26 mouse cellular contexts compared by ENCODE assay signal in the genomic region with DNA sequence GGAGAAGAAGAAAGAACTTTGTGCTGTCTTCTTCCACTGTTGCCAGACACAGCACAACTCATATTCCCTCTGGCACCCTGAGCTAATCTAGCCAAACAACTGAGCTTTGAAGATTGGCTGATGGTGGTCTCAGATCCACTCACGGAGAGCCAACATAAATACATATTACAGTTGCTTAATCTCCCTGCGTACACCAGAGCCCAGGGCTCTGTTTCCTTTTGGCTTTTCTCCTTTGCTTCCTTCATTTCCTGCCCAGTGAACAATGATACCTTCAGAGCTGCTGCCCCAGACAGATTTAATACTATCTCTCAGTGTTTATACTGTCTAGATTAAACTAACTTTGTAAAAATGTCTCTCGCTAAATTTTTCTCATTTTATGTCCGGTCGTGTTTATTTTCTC.
A peak's percentile ranks its signal among the peaks of the same experiment; 100 is the strongest.
DNase-seq lines count a peak whose midpoint lies in the region; ATAC-seq and TF ChIP-seq lines count a peak whose summit lies in the region.
"Had no signal": no experiment of that assay in that cellular context is flagged by ENCODE, and none has a peak within 500 bp of the region (broad histone marks: within the 10 kb centered on the region; RNA-seq: fewer than 3 reads in every experiment).

No protein-coding gene starts in this region.

- peaks cover 13% of the 10 kb centered on the region for H3K4me1 ChIP-seq in heart, embryonic 12.5 days (replicated peaks)
- H3K4me1 ChIP-seq in heart, adult 2 months (ENCODE audit: control insufficient read depth, insufficient read depth, low read length), result no peaks in the 10 kb centered on the region
- peaks cover 4% of the 10 kb centered on the region; the same call in 1 of the 2 replicates for H3K4me1 ChIP-seq in heart, embryonic 16.5 days (ENCODE audit: control insufficient read depth, insufficient read depth, low read length)
- peaks cover 14% of the 10 kb centered on the region; the same call in 1 of the 2 replicates for H3K4me1 ChIP-seq in lung, embryonic 15.5 days
- H3K4me1 ChIP-seq in stomach, embryonic 14.5 days (ENCODE audit: control insufficient read depth, insufficient read depth, low read length), result no peaks in the 10 kb centered on the region; the same call in 1 of the 2 replicates
- H3K4me1 ChIP-seq in stomach, postnatal 0 days (replicated peaks; ENCODE audit: control insufficient read depth, insufficient read depth), result no peaks in the 10 kb centered on the region; the same call in 1 of the 2 replicates
- H3K4me1 ChIP-seq: embryonic facial prominence, embryonic 15.5 days; forebrain, embryonic 10.5 days; hindbrain, embryonic 13.5 days had no signal

- 0 out of 2 replicates have a peak overlapping the region, but pooled peaks have one; percentile 10 for H3K4me2 ChIP-seq in heart, embryonic 12.5 days
- no peak overlapping the region for H3K4me2 ChIP-seq in heart, embryonic 16.5 days (ENCODE audit: low read depth, low read length)
- H3K4me2 ChIP-seq in lung, embryonic 15.5 days, result no peak overlapping the region
- H3K4me2 ChIP-seq in stomach, embryonic 14.5 days (replicated peaks; ENCODE audit: low read depth, low read length), result no peak overlapping the region
- no peak overlapping the region for H3K4me2 ChIP-seq in stomach, postnatal 0 days (replicated peaks; ENCODE audit: low read depth)
- H3K4me2 ChIP-seq: embryonic facial prominence, embryonic 15.5 days; hindbrain, embryonic 13.5 days; intestine, embryonic 15.5 days had no signal

- no peaks in the 10 kb centered on the region for H3K79me2 ChIP-seq in heart, adult 2 months (replicated peaks; ENCODE audit: control insufficient read depth, insufficient read depth, low read length)

- H3K9me3 ChIP-seq in heart, embryonic 12.5 days (replicated peaks), result no peaks in the 10 kb centered on the region
- no peaks in the 10 kb centered on the region for H3K9me3 ChIP-seq in heart, embryonic 16.5 days (replicated peaks; ENCODE audit: control insufficient read depth, low read length)
- H3K9me3 ChIP-seq in lung, embryonic 15.5 days, result no peaks in the 10 kb centered on the region
- H3K9me3 ChIP-seq in stomach, embryonic 14.5 days (ENCODE audit: control insufficient read depth, low read depth, low read length), result no peaks in the 10 kb centered on the region
- no peaks in the 10 kb centered on the region for H3K9me3 ChIP-seq in stomach, postnatal 0 days (ENCODE audit: control insufficient read depth, low read length)
- H3K9me3 ChIP-seq: embryonic facial prominence, embryonic 15.5 days; forebrain, embryonic 10.5 days; heart, embryonic 10.5 days; hindbrain, embryonic 13.5 days; intestine, embryonic 15.5 days had no signal

- peak; percentile 61; the same call in 1 of the 2 replicates for ATAC-seq in heart, embryonic 12.5 days (ENCODE audit: insufficient number of reproducible peaks, low FRiP score)
- ATAC-seq in heart, embryonic 16.5 days (replicated peaks; ENCODE audit: extremely low read depth, insufficient read depth, low FRiP score), result peak; percentile 52; the same call in 1 of the 2 replicates
- ATAC-seq in lung, embryonic 15.5 days (ENCODE audit: borderline replicate concordance, extremely low read depth, low FRiP score, low TSS enrichment), result peak; percentile 42; the same call in 1 of the 2 replicates
- no peak for ATAC-seq in stomach, embryonic 14.5 days (ENCODE audit: insufficient number of reproducible peaks, insufficient read depth, low FRiP score, low read depth)
- no peak for ATAC-seq in stomach, postnatal 0 days (ENCODE audit: low FRiP score, low TSS enrichment)
- ATAC-seq: activated CD4-positive, CD25-positive, alpha-beta regulatory T cell, adult 4 months; forebrain, embryonic 14.5 days; hindbrain, postnatal 0 days; Patski had no signal

- H3K4me3 ChIP-seq in heart, embryonic 12.5 days, result no peak overlapping the region
- no peak overlapping the region for H3K4me3 ChIP-seq in heart, adult 2 months
- H3K4me3 ChIP-seq in heart, embryonic 16.5 days (ENCODE audit: low read length), result no peak overlapping the region
- H3K4me3 ChIP-seq in lung, embryonic 15.5 days, result no peak overlapping the region
- H3K4me3 ChIP-seq in stomach, embryonic 14.5 days (ENCODE audit: low read depth, low read length), result no peak overlapping the region
- H3K4me3 ChIP-seq in stomach, postnatal 0 days (ENCODE audit: low read depth, low read length), result no peak overlapping the region
- H3K4me3 ChIP-seq: embryonic facial prominence, embryonic 15.5 days; erythroblast, embryonic 14.5 days; forebrain, embryonic 10.5 days; gastrocnemius, adult 2 months; heart, embryonic 10.5 days; hindbrain, embryonic 13.5 days; intestine, embryonic 15.5 days had no signal

- no peak for TF ChIP-seq CTCF in heart, adult 2 months (IDR thresholded peaks at IDR 0.05)
- TF ChIP-seq CTCF in stomach, postnatal 0 days (IDR thresholded peaks at IDR 0.05; ENCODE audit: low read depth), result no peak

- DNase-seq in heart, adult 2 months, result no peak
- DNase-seq in heart, adult 8-10 months (ENCODE audit: low spot score), result no peak
- DNase-seq in lung, postnatal 25 days (ENCODE audit: low spot score), result no peak
- DNase-seq in stomach, postnatal 0 days (ENCODE audit: low spot score), result no peak
- DNase-seq: adrenal gland, postnatal 25 days; cerebellum, adult 18-20 months; cerebellum, adult 9-11 months; cerebellum, postnatal 36 days; gastrocnemius, adult 2 months; gastrocnemius, postnatal 25 days; kidney, adult 2 months had no signal

- H3K27me3 ChIP-seq in heart, embryonic 12.5 days (replicated peaks), result no peaks in the 10 kb centered on the region
- H3K27me3 ChIP-seq in heart, adult 2 months (ENCODE audit: control insufficient read depth, insufficient read depth, low read length), result no peaks in the 10 kb centered on the region
- no peaks in the 10 kb centered on the region for H3K27me3 ChIP-seq in heart, embryonic 16.5 days (ENCODE audit: control insufficient read depth, insufficient read depth, low read length)
- H3K27me3 ChIP-seq in lung, embryonic 15.5 days, result no peaks in the 10 kb centered on the region
- no peaks in the 10 kb centered on the region for H3K27me3 ChIP-seq in stomach, embryonic 14.5 days (ENCODE audit: control insufficient read depth, insufficient read depth, low read length)
- no peaks in the 10 kb centered on the region for H3K27me3 ChIP-seq in stomach, postnatal 0 days (ENCODE audit: control insufficient read depth, insufficient read depth, low read length)
- H3K27me3 ChIP-seq: CH12.LX; embryonic facial prominence, embryonic 15.5 days; hindbrain, embryonic 13.5 days; intestine, embryonic 15.5 days; Patski had no signal

- H3K36me3 ChIP-seq in heart, embryonic 12.5 days, result no peaks in the 10 kb centered on the region
- H3K36me3 ChIP-seq in heart, adult 2 months (ENCODE audit: control insufficient read depth, insufficient read depth, low read length), result no peaks in the 10 kb centered on the region
- H3K36me3 ChIP-seq in heart, embryonic 16.5 days (ENCODE audit: control insufficient read depth, insufficient read depth), result no peaks in the 10 kb centered on the region
- no peaks in the 10 kb centered on the region for H3K36me3 ChIP-seq in lung, embryonic 15.5 days
- H3K36me3 ChIP-seq in stomach, embryonic 14.5 days (ENCODE audit: control insufficient read depth, insufficient read depth, low read length), result no peaks in the 10 kb centered on the region
- no peaks in the 10 kb centered on the region for H3K36me3 ChIP-seq in stomach, postnatal 0 days (ENCODE audit: control insufficient read depth, insufficient read depth, low read length)
- H3K36me3 ChIP-seq: embryonic facial prominence, embryonic 15.5 days; forebrain, embryonic 10.5 days; heart, embryonic 10.5 days; hindbrain, embryonic 13.5 days; intestine, embryonic 15.5 days had no signal

- peak overlapping the region; percentile 68 for H3K27ac ChIP-seq in heart, embryonic 12.5 days (ENCODE audit: poor library complexity, severe bottlenecking)
- no peak overlapping the region for H3K27ac ChIP-seq in heart, adult 2 months
- no peak overlapping the region for H3K27ac ChIP-seq in heart, embryonic 16.5 days (ENCODE audit: low read length)
- peak overlapping the region; percentile 31; the same call in 1 of the 2 replicates for H3K27ac ChIP-seq in lung, embryonic 15.5 days
- peak overlapping the region; percentile 10; the same call in 1 of the 2 replicates for H3K27ac ChIP-seq in stomach, embryonic 14.5 days (ENCODE audit: low read length)
- H3K27ac ChIP-seq in stomach, postnatal 0 days (replicated peaks), result no peak overlapping the region
- H3K27ac ChIP-seq: embryonic facial prominence, embryonic 15.5 days; forebrain, embryonic 10.5 days; gastrocnemius, adult 2 months; hindbrain, embryonic 13.5 days; hindbrain, postnatal 0 days; intestine, embryonic 15.5 days had no signal

- no peak overlapping the region for H3K9ac ChIP-seq in heart, embryonic 12.5 days
- H3K9ac ChIP-seq in heart, adult 2 months (ENCODE audit: low read depth, low read length), result no peak overlapping the region
- no peak overlapping the region for H3K9ac ChIP-seq in heart, embryonic 16.5 days (ENCODE audit: low read length)
- H3K9ac ChIP-seq in lung, embryonic 15.5 days, result no peak overlapping the region
- H3K9ac ChIP-seq in stomach, embryonic 14.5 days (replicated peaks; ENCODE audit: low read depth, low read length), result no peak overlapping the region
- no peak overlapping the region for H3K9ac ChIP-seq in stomach, postnatal 0 days (ENCODE audit: low read length)
- H3K9ac ChIP-seq: embryonic facial prominence, embryonic 15.5 days; hindbrain, embryonic 13.5 days; intestine, embryonic 15.5 days had no signal

- intact Hi-C loops in heart, adult 2 months (cut with DNase I), result no loop called here

- TF ChIP-seq POLR2A in heart, adult 2 months (IDR thresholded peaks at IDR 0.05; ENCODE audit: insufficient read depth, low read depth, low read length), result no peak

- 56% methylated on average over 5 of the region's 5 CpGs for WGBS in heart, embryonic 12.5 days
- 26% methylated on average over 5 of the region's 5 CpGs for WGBS in heart, adult 2 months
- 48% methylated on average over 5 of the region's 5 CpGs for WGBS in heart, embryonic 16.5 days
- 20% methylated on average over 5 of the region's 5 CpGs for WGBS in lung, embryonic 15.5 days
- 18% methylated on average over 5 of the region's 5 CpGs for WGBS in stomach, embryonic 14.5 days
- 19% methylated on average over 5 of the region's 5 CpGs for WGBS in stomach, postnatal 0 days

- TF ChIP-seq EP300 in heart, adult 2 months (IDR thresholded peaks at IDR 0.05; ENCODE audit: insufficient read depth, low read depth, low read length), result no peak
- no peak for TF ChIP-seq EP300 in stomach, postnatal 0 days (optimal IDR thresholded peaks at IDR 0.05)

Comparison
In these comparisons a context has a peak if more than half of its experiments do, and no peak if none do; other contexts are left out.
1. H3K27ac ChIP-seq: peak in heart, embryonic 12.5 days (single experiment), lung, embryonic 15.5 days (single experiment) and stomach, embryonic 14.5 days (single experiment); none in heart, adult 2 months (single experiment), heart, embryonic 16.5 days (single experiment) and stomach, postnatal 0 days (single experiment).
2. ATAC-seq: peak in heart, embryonic 12.5 days (single experiment), heart, embryonic 16.5 days (single experiment) and lung, embryonic 15.5 days (single experiment); none in stomach, embryonic 14.5 days (single experiment) and stomach, postnatal 0 days (single experiment).